Mouse (Mus musculus): Measurements from ENCODE around the gene Ugt2b1. TPM values are rescaled to one million over a fixed set of nuclear protein-coding genes. Genes with fewer than 3 reads are reported as not detected.
"Not testable (repeated sequence)": the region's sequence is repeated elsewhere in the genome, so short reads cannot be mapped to it uniquely, and the experiment has no call there.

The Ugt2b1 gene
- total RNA-seq (2021), result 5.9 TPM in 1 of 2 replicates, not detected in the other
- long read RNA-seq, transcript Ugt2b1-201 (6 exons, 2,573 nt), result major isoform, 749 of 804 reads
- long read RNA-seq, partial matches to known transcripts, result 24 of 804 reads
- long read RNA-seq, other reads (novel, unspliced or antisense), result 31 of 804 reads

GRCm38 (mm10) chr5:86926426-86926825 lies at the start of gene Ugt2b1:
Gene Ugt2b1 (minus strand): TSS chr5:86926530.
- DNase-seq, result no peak

DNA sequence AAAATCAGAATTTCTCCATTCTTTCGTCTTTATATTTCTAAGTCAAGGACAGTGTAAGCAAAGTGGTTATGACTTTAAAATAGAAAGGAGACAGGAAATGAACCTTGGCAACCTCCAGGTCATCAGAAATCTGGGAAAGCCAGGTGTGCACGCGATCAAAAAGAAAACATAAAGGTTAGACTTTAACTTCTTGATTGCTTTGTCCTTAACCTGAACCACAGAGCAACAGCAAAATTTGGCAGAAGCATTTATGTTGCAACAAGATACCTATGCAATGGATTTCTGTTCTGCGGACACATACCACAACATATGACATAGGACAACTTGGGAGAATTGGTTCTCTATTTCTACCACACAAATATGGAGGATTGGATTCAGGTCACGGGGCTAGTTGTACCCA lies 40.9 kb upstream of the Ugt2b1 start:
- DNase-seq, result not testable (repeated sequence)

DNA sequence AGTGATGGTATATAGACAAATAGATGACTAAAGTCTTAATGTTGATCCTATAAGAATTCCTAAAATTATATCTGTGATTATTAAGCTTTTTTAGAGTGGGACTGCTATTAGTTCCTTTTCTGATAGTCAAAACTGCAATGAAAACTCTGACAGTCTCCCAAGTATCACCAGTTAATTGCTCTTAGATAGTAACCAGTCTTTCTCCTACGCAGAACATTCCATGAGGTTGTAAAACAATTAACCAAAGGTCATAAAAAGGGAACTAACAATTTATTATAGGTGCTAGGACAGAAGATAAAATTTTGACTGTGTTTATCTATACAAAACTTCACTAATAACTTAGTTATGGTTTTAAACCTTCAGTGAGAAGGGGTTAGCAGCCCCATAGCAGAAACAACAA lies 36.5 kb upstream of the Ugt2b1 start:
- DNase-seq, result not testable (repeated sequence)

DNA sequence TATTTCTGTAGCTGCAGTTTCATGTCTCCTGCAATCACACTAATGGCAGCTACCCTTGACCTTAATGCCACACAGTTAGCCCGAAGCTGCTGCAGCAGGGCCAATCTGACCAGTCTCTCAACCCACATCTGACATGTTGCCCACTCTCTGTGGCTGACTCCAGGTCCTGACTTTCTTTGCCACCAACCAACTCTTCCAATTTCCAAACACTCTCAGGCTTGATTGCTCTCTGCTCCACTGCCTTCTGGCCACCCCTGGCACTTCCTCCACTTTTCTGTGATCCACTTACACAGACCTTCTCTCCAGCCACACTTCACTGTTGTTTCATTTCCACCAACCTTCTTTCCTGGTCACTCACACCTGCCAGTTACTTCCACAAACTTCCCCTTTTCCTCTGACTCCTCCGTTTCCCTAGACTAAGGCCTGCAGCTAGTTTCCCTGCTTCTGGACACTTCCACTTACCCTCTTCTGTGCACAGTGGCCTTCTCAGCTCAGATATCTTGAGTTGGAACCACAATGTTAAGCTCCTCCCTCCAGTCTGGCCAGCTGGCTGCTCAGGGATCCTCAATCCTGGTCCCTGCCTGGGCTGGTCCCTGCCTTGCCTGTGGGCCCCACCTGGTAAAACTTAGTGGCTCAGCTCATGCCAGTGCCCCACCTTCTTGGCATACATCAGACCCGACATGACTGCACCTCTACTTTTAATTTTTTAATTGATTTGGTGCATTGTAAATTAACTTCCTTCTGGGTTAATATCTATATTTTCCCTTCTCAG lies 35.4 kb upstream of the Ugt2b1 start:
- DNase-seq, result no peak

DNA sequence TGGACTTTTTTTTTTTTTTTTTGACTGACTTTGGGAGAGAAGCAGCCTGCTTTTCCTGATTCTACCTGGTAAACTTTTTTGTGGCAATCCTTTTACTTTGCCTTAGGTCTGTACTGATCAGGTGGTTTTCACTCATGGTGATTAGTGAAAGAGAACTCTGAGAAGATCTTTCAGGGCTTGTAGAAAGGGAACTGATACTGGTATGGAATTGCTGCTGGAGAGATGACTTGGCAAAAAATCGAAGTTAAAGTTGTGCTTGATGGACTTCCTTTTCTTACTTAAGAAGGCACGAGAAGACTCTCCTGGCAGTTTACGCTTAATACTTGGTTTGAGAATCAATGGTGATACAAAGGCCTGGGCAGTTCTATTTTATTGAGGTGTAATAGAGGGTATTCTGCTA lies 34.2 kb upstream of the Ugt2b1 start:
- no peak for DNase-seq

- DNase-seq, result no peak
These were observed 15.8 kb upstream of the Ugt2b1 start for GRCm38 (mm10) chr5:86942111-86942510.

DNA sequence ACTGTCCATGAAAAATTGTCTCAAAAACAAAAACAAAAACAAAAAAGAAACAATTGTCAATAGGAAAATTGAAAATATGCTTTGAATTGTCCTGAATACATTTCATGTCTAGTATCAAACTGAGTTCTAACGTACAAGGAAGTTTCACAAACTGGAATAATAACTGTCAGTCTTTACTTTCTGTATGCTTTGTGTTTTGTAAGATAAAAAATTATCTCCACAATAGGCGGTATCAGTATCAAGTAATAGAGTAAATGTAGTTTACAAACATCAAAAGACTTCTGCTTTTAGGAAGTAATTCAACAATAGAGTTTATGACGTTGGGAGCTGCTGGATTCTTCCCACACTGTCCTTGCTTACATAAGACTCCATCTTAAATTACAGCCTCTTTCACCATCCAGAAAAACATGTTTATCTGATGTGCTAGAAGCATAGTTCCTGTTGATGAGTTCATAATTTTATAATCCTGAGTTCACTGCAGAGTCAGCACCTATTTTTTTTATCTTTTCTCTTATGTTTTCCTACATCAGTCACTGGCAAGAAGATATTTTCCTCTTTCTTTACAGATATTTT lies 5.6 kb downstream of the Ugt2b1 start:
- DNase-seq, result no peak

DNA sequence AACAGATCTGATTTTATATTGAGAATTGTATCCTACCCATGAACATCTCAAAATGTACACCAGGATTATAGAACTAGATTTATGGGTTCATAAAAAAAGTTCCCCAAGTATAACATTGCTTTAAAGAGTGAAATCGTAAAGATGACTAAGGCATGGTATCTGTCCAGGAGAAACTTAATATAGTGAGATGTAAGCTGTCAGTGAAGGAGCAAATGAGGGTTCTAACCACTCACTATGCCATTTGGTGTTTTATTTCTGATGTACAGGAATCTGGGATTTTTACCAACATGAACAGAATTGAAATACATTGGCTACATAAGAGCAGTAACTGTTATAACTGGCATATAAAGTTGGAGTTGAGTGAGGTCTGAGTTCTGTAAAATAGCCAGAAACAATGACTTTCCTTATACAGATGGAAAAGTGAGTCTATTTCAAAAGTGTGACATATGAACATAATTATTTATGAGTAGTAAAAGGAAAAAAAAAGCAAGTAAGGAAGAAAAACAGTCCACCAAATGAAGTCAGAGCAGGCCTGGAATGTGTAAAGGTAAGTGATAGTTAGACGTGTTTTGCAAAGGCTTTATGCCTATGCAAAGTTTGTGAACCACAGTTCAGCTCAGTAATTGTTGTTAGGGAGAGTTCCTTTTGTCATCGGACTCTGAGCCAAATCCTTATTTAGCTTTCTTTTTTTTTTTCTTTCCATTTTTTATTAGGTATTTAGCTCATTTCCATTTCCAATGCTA lies 14.8 kb downstream of the Ugt2b1 start:
- no peak for DNase-seq

- no peak for DNase-seq
These were observed 15.6 kb downstream of the Ugt2b1 start for GRCm38 (mm10) chr5:86910770-86911169.

DNA sequence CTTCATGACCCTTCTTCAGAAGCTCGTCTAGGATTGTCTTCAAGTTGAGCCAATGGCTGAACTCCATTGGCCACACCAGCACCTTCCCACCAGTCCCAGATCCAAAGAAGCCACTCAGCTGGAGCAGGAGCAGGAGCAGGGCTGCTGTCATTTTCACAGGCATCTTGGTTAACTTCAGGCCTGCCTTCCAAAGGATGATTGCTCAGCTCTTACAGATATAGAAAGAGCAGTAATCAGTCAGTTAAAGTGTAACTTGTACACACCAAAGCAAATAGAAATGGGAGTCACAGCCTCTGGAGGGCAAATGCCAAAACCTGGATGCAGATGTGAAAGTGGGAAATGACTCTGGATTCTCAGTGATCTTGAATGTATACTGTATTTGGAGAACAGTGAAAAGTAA lies 19.6 kb downstream of the Ugt2b1 start, which contains the start of gene Ugt2b34:
Gene Ugt2b34 (minus strand): TSS at position 180 of the 400 bp plus-strand sequence.
- no peak for DNase-seq

DNA sequence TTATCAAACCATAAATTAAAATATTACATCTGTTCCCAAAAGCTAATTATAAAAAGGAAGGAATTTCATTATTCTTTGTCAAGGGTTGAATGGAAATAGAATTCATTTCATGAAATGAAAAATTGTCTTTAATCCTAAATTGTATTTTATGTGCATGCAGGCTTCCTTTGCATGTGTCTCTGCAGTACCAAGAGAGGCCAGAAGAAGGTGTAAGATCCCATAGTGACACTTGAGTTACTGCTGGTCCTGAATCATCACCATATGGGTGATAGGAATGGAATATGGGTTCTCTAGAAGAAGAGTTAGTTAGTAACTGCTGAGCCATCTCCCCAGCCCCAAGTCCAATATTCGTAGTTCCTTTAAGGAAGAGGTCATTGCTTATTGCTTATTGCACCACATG lies 36.4 kb downstream of the Ugt2b1 start:
- DNase-seq, result no peak

GRCm38 (mm10) chr5:86888420-86888819 lies 37.9 kb downstream of the Ugt2b1 start:
- no peak for DNase-seq

- DNase-seq, result no peak
These were observed 39.2 kb downstream of the Ugt2b1 start for GRCm38 (mm10) chr5:86887081-86887480.

DNA sequence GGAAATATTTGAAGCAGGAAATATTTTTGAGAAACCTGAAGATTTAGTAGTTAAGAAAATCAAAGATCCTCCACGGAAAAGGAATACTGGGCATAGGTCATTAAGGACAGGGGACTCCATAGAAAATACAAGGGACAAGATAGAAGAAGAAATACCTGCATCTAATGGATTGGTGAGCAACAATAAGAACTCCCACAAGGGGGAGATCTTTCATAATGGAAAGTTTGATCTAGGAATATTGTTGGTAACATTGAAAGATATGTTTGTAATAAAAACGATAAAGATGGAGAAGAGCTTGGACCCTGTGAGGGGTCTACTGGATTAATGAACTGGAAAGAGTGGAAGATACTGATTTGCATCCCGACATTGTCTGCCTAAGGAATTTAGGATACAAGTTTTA lies 39.7 kb downstream of the Ugt2b1 start:
- DNase-seq, result no peak

- no peak for DNase-seq
These were observed 54.5 kb downstream of the Ugt2b1 start for GRCm38 (mm10) chr5:86871877-86872276.

Other genes with a start within 250 kb of the Ugt2b1 start
- not detected in 2 replicates for gene Tmprss11e, start 180.7 kb downstream of the Ugt2b1 start, total RNA-seq (2021)
- 55.5 and 61.1 TPM in 2 replicates for gene Ythdc1, start 122.3 kb downstream of the Ugt2b1 start, total RNA-seq (2021)
- gene Ugt2b34, start 19.6 kb downstream of the Ugt2b1 start, total RNA-seq (2021), result 1.7 TPM in 1 of 2 replicates, not detected in the other
- not detected in 2 replicates for gene Ugt2b35, start 74.3 kb upstream of the Ugt2b1 start, total RNA-seq (2021)
- gene Ugt2b36, start 166.0 kb upstream of the Ugt2b1 start, total RNA-seq (2021), result 3.7 TPM in 1 of 2 replicates, not detected in the other
- 2.5 TPM in 1 of 2 replicates, not detected in the other for gene Ugt2b5, start 213.8 kb upstream of the Ugt2b1 start, total RNA-seq (2021)

Measured in adrenal gland, postnatal 25 days (tissue).